Mouse (Mus musculus) C2C12 (cell line): ENCODE results near the gene Gm5678.

Experiments
- CEBPB ChIP-seq: IDR thresholded peaks from one replicate; pipeline ENCODE4 v1.6.1; 2011; ENCODE audit warnings: low read depth, mild to moderate bottlenecking, control low read depth, moderate library complexity
- CTCF ChIP-seq: IDR thresholded peaks from one replicate; pipeline ENCODE4 v1.5.1; 2011; ENCODE audit not compliant: control insufficient read depth, insufficient read depth, insufficient read length
- FOSL1 ChIP-seq: IDR thresholded peaks from one replicate; pipeline ENCODE4 v1.8.0; 2011; ENCODE audit warnings: mild to moderate bottlenecking, low read length; ENCODE audit not compliant: poor library complexity, insufficient read depth, severe bottlenecking
- MYOD1 ChIP-seq: IDR thresholded peaks from one replicate; pipeline ENCODE4 v1.6.1; 2011; ENCODE audit warnings: low read depth; ENCODE audit not compliant: control insufficient read depth, insufficient read length
- MYOG ChIP-seq: IDR thresholded peaks from one replicate; pipeline ENCODE4 v1.6.1; 2011; ENCODE audit not compliant: control insufficient read depth, insufficient read length; ENCODE audit errors: extremely low read depth

DNA sequence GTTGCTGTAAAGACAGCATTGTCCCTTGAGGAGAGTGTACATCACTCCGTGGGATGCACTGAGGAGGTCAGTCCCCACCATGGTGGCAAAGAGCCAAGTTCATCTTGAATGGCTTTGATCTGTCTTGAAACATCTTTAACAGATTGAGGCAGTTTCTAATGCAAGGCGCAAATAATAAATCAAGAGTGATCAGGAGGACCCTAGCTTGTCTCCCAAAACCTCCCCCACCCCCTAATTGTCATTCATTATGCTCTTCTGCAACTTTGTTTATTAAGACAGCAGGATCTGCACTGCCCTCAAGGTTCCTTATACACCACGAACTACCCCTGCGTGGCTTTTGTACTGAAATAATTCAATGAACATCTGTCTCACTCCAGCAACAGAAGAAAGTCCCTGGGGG, 22.3 kb upstream of the Gm5678 start, which contains the start of gene Cbr1:
- TF ChIP-seq CEBPB (no peak), CTCF (no peak), MYOG (no peak), MYOD1 (no peak), FOSL1 (no peak)
